Mouse (Mus musculus) granulocyte monocyte progenitor cell, adult 5-6 weeks (primary cell): Measurements from ENCODE around the gene Aspg. TPM values are rescaled to one million over a fixed set of nuclear protein-coding genes. Genes with fewer than 3 reads are reported as not detected.

Source experiments
- ATAC-seq: replicated peaks from 2 replicates; pipeline ENCODE4 v1.8.0; 2016; ENCODE audit warnings: mild to moderate bottlenecking, moderate TSS enrichment, inconsistent platforms; ENCODE audit not compliant: poor library complexity, severe bottlenecking
- total RNA-seq, 2 experiments: library from RNA; stranded (forward) in 1 of 2; stranded (reverse) in 1 of 2; fragments of 200-712, 200-1000 nt in 1 of 2; fragments of >200 nt in 1 of 2; fragmentation: Nextera tagmentation in 1 of 2; gene quantifications; 2 replicates each; pipeline ENCODE4 v1.2.3; 2014 to 2017

Gene Aspg
- total RNA-seq, 2 experiments from 2014 or later: not detected

DNA sequence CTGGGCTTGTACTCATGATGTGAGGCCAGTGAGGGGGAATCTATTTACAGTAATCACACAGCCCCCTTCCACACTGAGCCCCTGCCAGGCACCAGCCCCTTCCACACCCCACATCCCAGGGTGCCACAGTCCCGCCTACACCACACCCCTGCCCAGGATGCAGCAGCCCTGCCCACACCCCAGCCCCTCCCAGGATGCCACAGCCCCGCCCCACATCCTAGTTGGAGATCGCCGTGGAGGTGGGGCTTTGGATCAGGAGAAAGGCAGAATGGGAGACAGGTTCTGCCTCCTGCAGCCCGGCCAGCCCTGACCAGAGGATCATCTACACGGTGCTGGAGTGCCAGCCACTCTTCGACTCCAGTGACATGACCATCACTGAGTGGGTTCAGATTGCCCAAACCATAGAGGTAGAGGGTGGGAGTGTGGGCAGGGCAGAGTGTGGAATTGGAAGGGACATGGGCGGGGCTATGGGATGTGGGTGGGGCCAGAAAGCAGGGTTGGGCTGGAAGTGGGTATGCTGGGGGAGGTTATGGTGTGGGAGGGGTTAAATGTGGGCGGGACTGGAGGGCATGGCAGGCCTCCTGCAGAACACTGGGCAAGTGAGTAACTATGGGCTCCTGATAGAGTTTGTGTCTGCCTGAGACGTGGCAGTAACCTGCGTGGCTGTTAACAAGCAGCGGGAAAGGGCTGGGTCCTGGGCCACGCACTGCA lies 6.4 kb downstream of the Aspg start:
- peak; percentile 24; the same call in 1 of the 2 replicates for ATAC-seq

GRCm38 (mm10) chr12:112113710-112114109 lies 7.2 kb downstream of the Aspg start:
- ATAC-seq: peak; percentile 80

- no peak for ATAC-seq
These were observed 10.5 kb downstream of the Aspg start for GRCm38 (mm10) chr12:112117006-112117405.

DNA sequence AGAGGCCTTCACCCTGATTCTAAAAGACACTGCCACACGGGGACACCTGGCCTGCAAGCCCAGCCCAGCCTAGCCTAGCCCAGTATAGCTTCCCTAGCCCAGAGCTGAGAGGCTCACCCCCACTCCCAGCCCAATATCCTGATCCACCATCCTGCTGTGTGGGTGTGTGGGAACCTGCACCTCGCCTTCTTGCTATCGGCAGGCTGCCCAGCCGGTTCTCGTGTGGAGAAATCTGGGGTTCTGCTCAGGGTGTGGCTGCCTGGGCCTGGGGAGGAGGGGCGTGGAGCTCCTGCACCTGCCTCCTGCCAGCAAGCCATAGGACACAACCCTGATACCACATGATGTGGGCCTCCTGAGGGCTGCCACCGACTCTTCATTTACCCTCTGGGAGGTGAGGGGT lies 11.2 kb downstream of the Aspg start:
- ATAC-seq: no peak

GRCm38 (mm10) chr12:112121188-112121587 lies 14.7 kb downstream of the Aspg start:
- no peak for ATAC-seq

- peak; percentile 76 for ATAC-seq
These were observed 19.4 kb downstream of the Aspg start for GRCm38 (mm10) chr12:112125903-112126302.

- peak; percentile 28 for ATAC-seq
These were observed 20.6 kb downstream of the Aspg start for GRCm38 (mm10) chr12:112126931-112127635.

GRCm38 (mm10) chr12:112128526-112128925 lies 22.0 kb downstream of the Aspg start:
- ATAC-seq: no peak

GRCm38 (mm10) chr12:112129300-112129856 lies 22.9 kb downstream of the Aspg start:
- no peak for ATAC-seq

DNA sequence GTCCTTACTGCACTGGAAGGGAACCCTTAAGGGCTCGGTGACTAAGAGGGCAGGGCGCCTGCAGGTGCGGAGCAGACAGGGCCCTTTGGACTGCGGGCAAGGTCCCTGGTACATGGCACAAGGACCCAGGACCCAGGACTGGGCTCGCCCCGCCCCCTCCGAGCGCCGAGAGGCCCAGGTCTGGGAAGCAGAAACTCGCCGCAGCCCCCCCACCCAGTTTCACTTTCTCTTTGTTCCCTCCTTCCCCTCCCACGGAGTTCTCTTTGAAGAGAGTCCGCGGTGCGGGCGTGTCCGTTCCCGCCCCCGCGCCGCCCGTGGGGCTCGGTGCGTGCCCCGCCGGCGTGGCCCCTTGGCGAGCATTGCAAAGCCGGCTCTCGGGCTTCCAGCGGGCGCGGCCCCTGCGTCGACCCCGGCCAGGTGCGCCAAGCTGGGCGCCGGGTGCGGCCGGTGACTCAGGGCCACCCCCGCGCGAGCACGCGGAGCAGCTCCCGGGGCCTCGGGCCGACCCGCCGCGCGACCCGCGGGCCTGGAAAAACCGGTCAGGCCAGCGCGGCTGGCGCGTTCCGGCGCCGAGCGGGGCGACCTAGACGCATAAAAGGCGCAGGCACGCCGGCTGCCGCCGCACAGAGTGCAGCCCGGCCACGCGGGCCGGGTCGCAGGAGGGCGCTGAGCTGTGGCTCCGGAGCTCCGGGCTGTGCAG lies 23.8 kb downstream of the Aspg start:
- peak; percentile 52 for ATAC-seq

GRCm38 (mm10) chr12:112130957-112131356 lies 24.5 kb downstream of the Aspg start:
- ATAC-seq: no peak

- peak; percentile 57 for ATAC-seq
These were observed 33.8 kb downstream of the Aspg start for GRCm38 (mm10) chr12:112140231-112140630.

DNA sequence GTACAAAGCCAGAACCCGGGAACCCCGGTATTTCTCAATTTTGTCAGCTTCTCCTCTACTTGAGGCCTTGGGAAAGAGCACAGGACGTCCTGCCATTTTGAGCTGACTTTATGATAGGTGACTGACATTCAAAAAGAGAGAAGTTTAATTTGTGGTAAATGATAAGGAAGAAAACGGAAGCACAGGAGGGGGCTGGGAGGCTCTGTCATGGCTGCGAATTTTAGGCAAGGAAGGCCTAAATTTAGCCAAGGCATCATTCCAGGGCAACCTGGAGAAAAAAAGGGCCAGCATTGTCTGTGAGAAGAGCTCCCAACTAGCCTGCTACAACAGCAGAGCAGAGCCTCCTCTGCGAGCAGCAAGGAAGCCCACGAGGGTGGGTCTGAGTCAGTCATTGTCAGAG lies 34.3 kb downstream of the Aspg start:
- ATAC-seq: no peak

DNA sequence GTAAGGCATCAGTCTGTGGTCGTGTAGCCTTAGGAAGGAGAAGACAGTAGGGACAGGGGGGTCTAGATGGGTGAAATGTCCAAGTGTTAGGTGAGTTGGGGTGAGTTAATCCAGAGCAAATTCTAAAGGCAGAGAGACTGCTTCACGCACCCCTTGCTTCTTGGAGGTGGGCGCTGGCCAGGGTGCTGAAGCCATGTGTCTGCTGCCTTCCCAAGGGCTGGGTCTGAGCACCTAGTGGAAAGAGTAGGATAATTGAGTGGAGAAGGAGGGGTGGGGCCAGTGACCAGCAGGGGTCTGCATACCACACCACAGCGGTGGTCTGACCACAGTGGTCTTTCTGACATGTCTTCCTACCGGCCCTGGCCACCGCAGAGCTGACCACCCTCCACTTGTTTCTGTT lies 34.8 kb downstream of the Aspg start:
- ATAC-seq: peak; percentile 36

GRCm38 (mm10) chr12:112143116-112143832 lies 36.8 kb downstream of the Aspg start:
- no peak for ATAC-seq

DNA sequence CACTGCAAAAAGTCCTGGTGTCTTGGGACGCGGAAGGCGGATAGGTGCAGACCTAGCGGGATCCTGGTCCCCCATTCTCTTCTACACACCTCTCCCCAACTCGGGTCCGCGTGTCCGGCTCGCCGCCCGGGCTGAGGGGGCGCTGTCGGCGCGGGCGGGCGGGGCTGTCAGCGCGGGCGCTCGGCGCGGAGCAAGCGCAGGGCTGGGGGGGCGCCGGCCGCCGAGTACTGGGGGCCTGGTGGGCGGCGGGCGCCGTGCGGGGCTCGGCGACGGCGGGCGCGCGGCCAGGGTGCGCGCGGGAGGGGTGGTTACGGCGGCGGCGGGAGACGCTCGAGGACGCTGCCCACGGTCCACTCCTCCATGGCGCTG lies 37.3 kb downstream of the Aspg start:
- no peak for ATAC-seq

GRCm38 (mm10) chr12:112144377-112145115 lies 38.1 kb downstream of the Aspg start:
- ATAC-seq: no peak

- peak; percentile 74 for ATAC-seq
These were observed 38.9 kb downstream of the Aspg start for GRCm38 (mm10) chr12:112145211-112145874.
